Mouse (Mus musculus) urinary bladder, adult 2 months (tissue): ENCODE results near the gene Pitpnc1. TPM values are rescaled to one million over a fixed set of nuclear protein-coding genes. Genes with fewer than 3 reads are reported as not detected.

Source experiments
- DNase-seq: peaks from one replicate; pipeline ENCODE4 v3.0.0; 2022; ENCODE audit warnings: low spot score
- polyA plus RNA-seq: library from polyadenylated mRNA; depleted of rRNA; stranded (reverse); fragments of >200 nt; gene quantifications from 2 replicates; pipeline ENCODE4 v1.2.3, GENCODE M21; 2012

Pitpnc1 gene
- polyA plus RNA-seq, 1 experiment: 9.1 TPM

DNA sequence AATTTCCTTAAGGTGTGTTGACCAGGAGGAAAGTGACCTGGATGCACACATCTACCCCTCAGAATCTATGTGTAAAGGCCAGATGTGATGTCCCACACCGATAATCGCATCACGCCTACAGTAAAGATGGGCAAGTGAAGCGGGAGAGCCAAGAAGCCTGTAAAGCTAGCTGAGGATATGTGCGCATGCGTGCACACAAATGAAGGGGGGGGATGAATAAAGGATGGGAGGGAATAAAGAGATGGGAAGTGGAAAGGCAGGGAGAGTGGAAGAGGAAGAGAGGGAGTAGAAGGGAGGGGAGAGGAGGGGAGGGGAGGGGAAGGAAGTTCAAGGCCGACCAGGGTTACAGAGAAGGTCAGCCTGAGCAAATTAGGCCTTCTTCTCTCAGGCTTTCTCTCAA, 61.6 kb downstream of the Pitpnc1 start:
- DNase-seq: no peak

DNA sequence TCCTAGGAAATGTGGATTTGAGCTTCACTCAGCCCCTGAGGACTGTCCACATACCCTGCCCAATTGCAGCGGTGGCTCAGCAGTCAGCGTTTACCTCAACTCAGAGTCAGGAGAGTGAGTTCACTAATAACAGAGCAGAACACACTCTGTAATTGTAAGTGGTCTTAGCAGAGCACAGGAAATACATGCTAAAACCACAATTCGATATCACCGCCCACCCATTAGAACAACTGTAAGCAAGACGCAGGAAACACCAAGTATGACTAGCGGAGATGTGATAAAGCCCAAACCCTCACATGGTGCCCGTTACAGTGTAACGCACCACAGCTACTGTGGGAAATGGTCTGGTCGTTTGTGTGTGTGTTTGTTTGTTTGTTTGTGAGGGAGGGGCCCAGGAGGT, 62.8 kb downstream of the Pitpnc1 start:
- DNase-seq: no peak

DNA sequence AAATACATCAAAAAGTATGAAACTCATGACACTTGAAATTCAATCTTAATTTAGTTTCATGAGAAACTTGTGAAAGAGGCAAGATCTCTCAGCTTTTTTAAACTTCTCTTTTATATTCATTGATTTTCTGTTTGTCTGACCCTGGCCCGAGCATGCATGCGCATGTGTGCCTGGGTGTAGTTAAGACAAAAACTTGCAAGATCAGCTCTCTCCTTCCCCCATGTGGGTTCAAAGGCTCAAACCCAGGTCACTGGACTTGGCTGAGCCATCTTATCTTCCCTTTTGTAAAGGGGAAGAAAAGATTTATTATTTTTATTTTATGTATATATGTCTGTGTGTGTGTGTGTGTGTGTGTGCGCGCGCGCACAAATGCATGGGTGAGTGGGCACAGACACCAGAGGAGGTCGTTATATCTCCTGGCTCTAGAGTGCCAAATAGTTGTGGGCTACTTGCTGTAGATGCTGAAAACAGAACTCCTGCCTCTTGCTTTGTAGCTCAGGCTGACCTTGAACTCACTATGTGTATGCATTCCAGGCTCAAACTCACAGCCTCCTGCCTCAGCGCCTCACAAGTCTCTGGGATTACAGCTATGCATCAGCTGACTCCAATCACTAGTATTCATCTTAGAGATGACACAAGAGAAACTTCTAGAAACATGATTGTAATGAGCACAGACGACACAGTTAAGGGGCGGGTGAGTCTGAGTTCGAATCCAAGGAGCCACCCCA, 64.7 kb downstream of the Pitpnc1 start:
- DNase-seq: no peak

DNA sequence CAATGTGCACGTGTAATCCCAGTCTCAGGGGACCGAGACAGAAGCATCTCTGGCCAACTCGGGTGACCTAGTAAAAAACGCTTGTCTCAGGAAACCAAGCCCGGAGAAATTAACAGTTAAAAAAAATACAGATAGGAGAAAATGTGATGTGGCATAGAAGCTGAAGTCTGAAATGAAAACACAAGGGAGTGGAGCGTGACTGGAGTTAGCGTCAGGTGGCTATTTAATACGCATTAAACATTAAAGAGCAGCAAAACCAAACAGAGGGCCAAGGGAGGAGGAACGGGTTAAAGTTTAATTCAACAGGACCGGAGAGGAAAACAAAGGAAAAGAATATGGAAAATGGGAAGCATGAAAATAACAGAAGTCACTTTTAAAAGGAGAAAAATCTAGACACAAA, 67.2 kb downstream of the Pitpnc1 start:
- DNase-seq: no peak

DNA sequence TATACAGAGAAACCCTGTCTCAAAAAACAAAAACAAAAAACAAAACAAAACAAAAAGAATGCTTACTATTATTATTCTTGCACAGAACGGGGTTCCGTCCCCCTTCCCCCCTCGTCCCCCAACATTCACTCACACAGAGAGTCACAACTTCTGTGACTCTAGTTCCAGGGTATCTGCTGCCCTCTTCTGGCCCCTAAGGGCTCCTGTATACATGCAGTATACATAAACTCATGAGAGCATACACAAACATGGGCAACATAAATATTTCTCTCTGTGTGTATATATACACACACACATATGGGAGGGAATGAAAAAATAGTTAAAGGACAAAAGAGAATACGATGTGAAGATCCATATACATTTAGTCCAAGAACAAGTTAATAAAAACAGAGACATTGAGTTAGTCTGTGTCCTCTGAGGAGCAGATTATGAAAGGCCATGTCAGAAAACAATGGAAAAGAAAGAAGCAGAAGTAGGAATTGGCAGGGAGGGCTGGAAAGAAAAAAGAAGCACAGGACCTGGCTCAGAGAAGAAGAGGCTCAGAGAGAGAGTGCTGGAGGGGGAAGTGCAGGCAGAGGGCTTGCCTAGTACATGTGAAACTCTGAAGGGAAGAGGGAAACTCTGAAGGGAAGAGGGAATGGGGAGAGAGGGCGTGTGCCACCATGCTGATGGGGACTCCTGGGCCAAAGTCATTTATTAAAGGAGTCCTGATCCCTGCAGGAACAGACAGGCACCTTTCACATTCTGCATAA, 68.5 kb downstream of the Pitpnc1 start:
- DNase-seq: no peak

DNA sequence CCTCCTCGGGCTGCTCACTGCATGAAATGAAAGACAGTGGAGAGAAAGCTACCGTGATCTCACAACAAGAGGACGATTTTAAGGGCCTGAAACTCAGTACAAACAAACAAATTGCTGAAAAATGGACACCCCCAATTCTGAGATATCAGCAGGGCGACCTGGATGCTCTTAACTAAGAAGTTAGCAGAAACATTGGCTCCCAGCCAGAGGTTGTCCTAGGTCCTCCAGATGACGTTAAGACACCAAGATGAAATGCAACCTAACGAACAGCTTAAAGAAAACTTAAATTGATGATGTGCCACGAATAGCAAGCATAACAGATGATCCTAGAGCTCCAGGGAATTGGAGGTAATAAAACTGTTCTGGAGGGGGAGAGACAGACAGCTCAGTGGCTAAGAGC, 69.7 kb downstream of the Pitpnc1 start:
- DNase-seq: no peak

DNA sequence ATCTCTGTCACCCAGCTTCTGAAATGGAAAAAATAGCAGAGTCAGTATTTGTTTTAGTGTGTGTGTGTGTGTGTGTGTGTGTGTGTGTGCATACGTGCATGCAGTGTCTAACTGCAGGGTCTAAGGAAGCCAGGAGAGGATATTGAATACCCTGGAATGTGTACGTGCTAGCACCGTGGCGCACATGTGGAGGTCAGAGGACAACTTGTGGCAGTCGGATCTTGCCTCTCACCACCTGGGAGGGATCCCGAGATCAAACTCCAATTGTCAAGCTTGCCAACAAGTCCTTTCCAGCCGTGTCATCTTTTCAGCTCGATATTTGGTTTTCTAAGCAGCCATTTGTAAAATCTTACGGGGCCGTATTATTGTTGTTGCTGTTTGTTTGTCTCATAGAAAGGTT, 70.5 kb downstream of the Pitpnc1 start:
- DNase-seq: no peak

DNA sequence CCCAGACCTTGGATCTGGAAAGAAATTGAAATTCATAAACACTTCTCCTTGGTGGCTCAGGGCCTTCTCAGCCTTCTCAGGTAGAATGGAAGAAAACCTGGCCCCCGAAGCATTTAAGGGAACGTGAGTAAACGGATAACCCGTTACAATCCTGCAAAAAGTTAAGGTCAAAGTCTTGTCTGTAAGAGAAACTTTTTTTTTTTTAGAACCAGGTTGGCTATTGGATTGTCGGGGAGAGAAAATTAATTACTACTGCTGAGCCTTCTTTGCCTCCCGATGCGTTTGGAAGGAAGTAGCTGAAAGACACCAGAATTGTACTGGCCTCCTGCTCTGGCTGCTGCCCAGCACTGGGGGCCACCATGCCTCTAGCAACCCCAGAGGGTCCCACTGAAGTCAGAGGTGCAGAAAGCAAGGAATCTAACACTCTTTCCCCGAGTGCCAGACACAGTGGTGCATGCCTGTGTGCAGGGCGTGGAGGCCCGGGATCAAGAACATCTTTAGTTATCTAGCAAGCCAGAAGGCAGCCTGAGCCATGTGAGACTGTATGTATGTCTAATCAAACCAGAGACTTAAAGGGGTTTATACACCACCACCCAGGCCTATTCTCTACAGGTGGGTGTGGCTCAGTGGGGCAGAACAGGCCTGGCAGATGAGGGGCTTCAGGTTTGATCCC, 73.0 kb downstream of the Pitpnc1 start:
- DNase-seq: no peak

DNA sequence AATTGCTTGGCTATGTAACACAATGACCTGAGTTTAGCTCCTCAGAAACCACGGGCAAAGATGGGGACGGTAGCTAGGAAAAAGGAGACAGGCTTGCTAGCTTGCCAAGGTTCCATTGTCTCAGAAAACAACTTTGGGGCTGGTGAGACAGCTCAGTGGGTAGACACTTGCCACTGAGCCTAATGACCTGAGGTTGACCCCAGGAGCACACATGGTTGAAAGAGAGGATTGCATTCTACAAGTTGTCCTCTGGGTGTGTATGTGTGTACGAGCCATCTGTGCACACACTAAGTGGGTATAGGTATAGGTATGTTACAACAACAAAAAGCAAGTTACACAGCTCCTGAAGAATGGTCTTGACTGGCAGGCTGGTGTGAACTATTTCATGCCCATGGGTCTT, 76.3 kb downstream of the Pitpnc1 start:
- no peak for DNase-seq

DNA sequence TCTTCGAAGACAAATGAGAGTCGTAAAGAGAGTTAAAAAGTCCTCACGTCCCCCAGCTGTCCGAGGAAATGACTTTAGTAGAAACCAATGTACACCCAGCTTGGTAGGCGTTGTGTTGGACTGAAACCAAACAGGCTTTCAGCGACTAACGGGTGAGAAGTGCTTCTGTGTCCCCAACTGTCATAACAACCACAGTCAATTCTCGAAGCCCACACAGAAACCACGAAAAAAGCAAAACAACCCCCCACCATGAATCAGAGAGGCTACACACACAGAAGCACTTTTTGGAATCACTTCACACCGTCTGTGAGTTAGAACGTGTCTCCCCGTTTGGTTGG, 76.7 kb downstream of the Pitpnc1 start:
- no peak for DNase-seq

DNA sequence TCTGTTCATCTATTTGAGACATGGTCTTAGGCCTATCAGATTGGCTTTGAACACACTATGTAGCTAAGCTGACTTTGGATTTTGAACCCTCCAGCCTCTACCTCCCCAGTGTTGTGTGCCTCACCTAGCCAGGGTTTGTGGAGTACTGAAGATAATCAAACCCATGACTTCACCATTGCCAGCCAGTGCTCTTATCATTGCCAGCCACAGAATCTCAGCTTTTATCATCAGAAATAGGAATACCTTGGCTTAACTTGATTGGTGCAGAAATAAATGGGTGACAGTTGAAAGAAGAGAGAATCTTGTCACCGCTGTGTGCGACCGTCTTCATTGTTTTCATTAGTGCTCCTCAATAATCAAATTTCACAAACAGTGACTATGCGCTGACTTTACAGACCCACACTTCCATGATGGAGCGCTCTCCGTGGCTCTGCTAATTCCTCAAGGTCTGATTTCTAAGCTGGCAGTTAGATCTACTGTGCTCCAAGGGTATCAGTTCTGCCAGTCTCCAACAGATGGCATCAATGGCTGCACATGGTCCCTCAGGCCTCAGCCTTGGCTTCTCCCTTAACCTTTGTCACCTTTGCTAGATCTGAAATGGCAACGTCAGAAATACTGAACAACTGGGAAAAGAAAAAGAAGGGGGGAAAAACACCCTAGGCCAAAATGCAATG, 77.2 kb downstream of the Pitpnc1 start:
- DNase-seq: no peak

DNA sequence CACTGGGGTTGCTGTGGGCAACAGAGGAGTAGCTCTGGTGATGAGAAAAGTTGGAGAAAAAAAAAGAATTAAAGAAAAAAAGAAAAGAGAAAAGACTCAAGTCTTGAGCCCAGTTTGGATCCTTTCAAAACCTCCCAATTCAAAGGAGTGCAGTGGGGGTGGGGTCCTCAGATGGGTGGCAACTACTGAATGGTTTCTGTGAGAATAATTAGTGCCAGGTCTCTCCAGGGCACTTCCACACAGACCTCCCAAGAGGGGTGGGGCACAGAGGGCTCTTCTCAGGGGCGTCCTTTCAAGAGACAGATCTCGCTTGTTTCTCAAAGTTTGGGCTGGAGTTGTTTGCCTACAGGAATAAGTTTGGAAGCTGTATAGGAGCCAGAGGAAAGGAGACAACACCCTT, 80.0 kb downstream of the Pitpnc1 start:
- no peak for DNase-seq

DNA sequence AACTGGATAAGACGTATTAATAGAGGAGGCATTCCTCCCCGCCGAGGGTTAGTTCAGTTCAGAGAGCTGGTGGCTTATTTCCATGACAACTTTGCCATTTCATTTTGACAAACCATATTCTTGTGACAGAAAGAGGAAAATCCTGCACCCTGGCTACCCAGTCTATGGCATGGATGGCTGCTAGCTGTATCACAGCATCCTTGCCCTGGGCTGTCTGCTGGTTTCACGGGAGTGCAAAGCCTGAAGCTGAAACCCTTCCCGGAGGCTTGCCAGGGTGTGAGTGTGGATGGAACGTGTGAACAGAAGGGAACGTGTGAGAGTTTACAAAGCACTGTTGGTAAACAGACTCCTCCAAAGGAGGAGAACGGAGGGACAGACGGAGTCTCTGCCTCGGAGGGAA, 80.5 kb downstream of the Pitpnc1 start:
- no peak for DNase-seq

DNA sequence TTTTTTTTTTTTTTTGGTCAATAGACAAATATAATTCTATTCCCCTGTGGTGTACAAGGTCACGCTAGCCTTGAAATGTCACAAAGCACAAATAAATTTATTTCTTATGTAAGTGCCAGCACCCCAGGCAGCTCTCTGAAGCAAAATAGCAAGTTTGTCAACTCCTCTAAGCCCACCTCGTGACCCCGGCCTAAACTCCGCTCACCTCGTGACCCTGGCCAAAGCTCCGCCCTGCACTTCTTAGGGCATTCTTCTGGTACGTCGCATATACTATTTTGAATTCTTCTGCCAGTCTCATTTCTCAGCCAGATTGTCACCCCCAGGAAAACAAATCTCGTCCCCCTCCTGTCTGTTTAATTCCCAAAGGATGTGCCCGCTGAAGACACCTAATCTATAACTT, 84.0 kb downstream of the Pitpnc1 start:
- DNase-seq: no peak

DNA sequence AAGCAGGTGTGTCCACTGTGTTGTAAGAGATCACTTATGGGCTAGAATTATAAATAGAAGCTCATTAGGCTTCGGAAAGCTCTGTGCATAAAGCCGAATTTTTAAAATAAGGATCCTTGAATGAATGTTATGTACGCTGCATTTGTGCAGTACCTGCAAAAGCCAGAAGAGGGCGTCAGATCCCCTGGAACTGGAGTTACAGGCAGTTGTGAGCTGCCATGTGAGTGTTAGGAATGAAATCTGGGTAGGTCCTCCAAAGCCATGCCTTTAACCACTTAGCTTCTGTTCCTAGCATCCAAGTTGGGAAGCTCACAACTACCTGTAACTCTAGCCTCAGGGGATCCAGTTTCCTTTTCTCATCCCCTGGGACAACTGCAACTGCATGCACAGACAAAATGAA, 85.2 kb downstream of the Pitpnc1 start:
- no peak for DNase-seq

DNA sequence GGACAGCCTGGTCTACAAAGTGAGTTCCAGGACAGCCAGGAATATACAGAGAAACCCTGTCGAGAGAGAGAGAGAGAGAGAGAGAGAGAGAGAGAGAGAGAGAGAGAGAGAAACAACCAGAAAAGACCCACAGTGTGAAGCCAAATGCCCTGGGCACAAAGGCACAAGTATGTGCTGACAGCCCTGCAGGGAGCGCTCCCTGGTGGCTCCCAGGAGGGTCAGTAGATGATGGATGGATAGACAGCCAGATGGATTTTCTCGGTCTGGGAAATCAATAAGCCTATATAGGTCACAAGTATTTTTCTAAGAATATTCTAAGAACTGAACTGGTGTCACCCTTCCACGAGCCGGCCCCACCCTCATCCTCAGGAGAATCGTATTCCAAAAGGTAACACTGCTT, 86.5 kb downstream of the Pitpnc1 start:
- DNase-seq: no peak

DNA sequence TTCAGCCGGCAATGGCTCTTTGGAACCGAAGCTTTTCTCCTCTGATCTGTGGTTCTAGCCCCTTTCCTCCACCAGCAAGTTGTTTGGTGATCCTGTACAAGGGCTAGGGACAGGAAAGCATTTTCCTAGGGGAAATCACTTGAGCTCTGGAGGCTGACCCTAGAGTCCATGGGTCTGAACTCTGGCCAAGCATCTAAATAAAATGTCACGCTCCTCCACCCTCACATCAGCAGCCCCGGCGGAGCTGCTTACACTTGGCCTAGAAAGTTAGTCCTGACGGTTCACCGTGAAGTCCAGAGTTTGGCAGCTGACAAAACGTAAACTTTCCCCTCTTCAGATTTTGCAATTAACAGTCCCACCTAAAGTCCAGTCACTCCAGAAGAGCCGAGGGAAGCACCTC, 90.5 kb downstream of the Pitpnc1 start:
- DNase-seq: no peak

DNA sequence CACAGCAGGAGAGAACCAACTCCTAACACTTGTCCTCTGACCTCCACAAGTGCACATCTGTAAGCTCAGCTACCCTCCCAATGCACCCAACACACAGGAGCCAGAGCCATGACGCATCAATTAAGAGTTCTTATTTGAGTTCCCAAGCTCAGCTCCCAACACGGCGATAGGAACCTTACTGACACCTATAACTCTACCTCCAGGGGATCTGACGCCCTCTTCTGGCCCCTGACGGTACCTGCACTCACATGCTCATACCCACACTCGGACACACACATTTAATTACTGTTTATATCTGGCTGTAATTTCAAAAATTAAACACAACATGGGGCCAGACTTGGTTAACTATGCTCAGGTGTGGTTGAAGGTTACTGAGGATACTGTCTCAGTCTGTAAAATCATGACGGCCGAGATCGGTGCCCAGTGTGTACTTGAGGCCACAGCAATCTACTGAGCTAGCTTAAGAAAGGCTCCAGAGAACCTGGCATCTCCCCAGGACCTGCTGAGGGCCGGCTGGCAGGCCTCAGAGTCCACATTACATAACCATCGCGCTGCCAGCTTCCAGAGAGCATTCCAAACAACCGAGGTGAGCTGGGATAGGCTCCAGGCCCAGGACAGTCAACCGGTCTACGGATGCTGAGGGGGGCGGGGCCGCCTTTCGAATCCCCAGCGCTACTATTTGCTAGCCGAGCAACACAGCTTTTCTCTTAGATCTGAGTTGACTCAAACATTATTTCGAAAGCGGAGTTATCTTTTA, 91.2 kb downstream of the Pitpnc1 start:
- DNase-seq: peak; percentile 27

DNA sequence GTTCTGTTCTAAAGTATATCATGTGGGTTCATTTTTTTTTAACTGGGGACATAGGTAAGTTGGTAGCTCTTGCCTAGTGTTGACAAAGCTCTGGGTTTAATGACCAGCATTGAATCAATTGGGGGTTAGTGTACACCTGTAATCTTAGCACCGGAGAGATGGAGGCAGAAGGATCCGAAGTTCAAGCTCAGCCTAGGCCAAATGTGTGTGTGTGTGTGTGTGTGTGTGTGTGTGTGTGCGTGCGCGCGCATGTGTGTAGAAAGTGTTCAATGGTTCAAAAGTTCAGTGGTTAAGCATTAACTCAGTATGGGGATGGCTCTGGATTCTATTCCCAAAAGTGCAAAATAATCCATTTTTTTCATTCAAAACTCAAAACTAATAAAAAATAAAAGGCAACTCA, 93.2 kb downstream of the Pitpnc1 start:
- no peak for DNase-seq

DNA sequence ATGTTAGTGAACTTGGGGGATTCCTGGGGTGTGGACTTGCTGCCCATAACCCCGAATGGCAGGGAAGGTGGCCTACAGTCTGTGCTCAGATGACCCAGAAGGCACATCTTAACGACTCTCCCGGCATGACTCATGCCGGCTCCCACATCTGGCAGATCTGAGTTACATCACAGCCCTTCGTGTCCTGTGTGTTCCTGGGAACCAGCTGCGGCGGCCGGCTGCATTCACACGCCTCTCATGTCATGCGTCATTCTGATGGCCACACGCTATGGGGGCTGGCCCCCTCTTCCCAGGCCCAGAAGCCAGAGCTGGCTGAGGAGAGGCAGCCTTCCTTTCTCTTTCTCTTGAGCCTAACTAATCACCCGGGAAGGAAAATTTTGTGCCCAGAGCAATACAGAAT, 94.2 kb downstream of the Pitpnc1 start:
- no peak for DNase-seq

DNA sequence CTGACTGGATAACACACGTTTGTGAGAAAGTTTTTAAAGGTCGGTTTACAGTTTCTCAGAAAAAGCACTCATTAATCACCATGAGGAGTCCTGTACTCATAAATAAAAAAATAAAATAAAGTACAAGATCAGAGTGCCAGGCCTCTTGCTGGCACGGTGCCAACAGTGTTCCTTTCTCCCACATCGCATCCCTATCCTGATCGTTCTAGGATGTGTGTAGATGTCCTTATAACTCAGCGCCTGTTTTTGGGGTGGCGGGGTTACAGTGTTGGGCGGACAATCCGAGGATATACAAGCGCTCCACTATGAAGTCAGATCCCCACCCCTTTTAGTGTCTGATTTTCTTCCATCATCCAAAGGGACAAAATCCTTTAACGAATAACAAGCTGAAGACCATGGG, 94.7 kb downstream of the Pitpnc1 start:
- DNase-seq: no peak

DNA sequence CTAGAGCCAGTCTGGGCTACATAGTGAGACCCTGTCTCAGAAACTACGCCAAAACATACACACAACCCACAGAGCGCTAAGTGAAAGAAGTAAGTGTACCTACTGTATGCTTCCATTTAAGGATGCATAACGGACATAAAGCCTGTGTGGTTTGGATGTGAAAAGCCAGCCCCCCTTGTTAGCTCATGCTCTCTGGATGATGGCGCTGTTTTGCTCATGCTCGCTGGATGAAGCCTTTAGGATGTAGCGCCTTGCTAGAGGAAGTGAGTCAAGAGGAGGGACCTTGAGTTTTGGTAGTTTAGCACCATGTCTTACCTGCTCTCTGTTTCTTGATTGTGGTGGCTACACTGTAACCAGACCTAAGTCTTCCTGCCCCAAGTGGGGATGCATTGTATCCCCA, 96.9 kb downstream of the Pitpnc1 start:
- DNase-seq: no peak
